Mouse (Mus musculus): Measurements from ENCODE around the gene Olfr1223.
"Not testable (repeated sequence)": the region's sequence is repeated elsewhere in the genome, so short reads cannot be mapped to it uniquely, and the experiment has no call there.

The Olfr1223 gene

GRCm38 (mm10) chr2:89151460-89151859 lies at the start of gene Olfr1223:
Gene Olfr1223, minus strand, starts transcription at chr2:89151560.
- no peak for DNase-seq (ENCODE audit: low spot score)

DNA sequence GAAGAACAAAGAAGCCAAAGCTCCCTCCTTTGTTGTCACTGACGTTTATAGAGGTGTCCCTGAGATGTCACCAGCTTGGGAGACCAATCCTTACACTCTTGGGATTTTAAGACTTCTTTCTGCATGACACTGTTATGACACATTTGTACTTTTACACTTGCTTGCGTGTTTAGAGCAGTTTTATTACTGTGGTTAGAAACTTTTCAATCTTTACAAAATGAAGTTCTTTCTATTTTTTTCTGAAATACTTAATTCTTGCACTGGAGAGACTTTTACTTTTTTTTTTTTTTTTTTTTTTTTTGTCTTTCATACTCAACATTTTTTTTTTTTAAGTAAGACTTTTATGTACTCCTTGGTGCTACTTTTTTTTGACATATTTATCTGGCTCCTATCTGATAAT lies 48.6 kb upstream of the Olfr1223 start, which contains the start of gene Olfr1226:
TSS of gene Olfr1226 (minus strand) at position 101 of the 400 bp plus-strand sequence.
- DNase-seq (ENCODE audit: low spot score): no peak

DNA sequence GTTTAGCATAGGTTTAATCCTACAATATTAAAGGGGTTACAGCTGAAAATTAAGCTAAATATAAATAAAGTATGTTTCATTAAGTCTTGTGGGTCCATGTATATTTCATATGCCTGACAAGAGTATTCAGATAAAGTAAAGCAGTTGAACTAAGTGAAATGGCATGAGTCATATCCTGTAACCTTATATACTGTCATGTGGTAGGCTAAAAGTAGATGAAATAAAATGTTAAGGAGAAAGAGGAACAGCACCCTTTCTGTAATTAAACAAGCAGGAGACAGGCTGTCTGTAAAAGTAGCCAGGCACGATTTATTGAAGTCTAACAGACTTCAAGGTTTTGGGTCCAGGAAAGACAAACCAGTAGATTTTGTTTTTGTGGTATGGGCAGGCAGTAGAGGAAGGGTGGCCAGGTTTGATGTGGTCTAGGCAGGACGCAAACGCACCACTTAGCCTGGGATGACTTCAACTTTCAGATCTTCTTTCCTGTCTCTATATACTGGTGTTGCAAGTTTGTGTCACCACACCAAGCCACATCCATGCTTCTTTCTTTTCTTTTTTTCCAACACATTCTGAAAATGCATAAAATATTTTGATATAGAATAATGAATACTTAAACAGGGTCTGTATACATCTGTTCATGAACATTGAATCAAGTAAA lies 45.1 kb upstream of the Olfr1223 start:
- DNase-seq (ENCODE audit: low spot score): no peak

DNA sequence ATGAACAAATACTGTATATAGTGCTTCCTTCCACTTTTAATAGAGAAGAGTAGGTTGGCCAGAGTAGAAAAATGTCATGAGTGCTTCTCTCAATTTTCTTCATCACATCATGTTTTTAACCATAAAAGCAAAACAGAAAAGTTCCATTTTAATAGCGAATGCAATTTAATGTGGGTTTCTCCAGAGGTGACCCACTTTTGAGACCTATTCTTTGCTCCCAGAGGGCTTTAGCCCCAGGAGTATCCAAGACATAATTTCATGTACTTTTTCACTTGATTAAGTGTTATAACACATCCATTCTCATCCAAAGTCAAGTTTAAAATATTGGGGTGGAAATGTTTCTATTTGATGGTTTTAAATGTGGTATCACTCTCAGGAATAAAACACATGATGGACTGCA lies 23.2 kb upstream of the Olfr1223 start, which contains the start of gene Olfr1225:
TSS of gene Olfr1225 (minus strand) at position 101 of the 400 bp plus-strand sequence.
- DNase-seq (ENCODE audit: low spot score): no peak

- not testable (repeated sequence) for DNase-seq (ENCODE audit: low spot score)
Observed at GRCm38 (mm10) chr2:89164711-89165110, 13.4 kb upstream of the Olfr1223 start.

DNA sequence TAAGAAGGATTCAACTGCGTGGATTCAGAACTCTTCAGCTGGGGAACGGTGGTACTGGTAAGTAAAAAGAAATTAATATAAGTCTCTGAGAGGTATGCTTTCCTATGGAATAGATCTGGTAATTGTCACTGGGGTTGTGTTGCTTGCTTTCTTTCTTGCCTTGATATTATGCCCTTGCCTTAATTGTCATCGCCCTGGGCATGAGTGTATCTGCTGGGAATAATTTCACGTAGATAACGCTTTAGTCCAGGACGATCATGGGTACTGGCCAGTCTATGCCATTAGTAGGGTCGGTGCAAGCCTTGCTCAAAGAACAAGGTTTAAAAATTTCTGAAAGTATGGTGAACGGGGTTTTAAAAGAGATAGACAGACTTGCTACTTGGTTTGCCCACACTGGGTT lies 12.6 kb upstream of the Olfr1223 start, which contains the start of gene Olfr1224-ps1:
TSS of gene Olfr1224-ps1 (minus strand) at position 101 of the 400 bp plus-strand sequence.
- not testable (repeated sequence) for DNase-seq (ENCODE audit: low spot score)

DNA sequence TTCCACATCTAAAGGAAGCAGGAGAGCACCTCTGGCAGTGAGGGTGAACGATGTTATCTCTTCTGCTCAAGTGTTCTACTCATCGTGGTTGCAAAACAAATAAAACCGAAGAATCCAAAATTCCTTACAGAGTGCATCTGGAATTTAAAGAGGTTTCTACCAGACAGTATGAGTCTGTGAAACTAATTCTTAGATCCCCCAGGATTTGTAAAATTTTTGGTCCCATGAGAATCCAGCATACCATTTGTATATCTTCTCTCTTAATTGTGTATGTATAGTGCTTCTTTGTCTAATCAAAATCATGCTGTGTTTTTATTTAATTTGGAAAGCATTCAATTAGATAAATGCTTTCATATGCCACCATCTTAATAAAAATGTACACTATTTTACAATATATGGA lies 18.4 kb downstream of the Olfr1223 start, which contains the start of gene Olfr1222:
TSS of gene Olfr1222 (minus strand) at position 101 of the 400 bp plus-strand sequence.
- DNase-seq (ENCODE audit: low spot score): no peak

DNA sequence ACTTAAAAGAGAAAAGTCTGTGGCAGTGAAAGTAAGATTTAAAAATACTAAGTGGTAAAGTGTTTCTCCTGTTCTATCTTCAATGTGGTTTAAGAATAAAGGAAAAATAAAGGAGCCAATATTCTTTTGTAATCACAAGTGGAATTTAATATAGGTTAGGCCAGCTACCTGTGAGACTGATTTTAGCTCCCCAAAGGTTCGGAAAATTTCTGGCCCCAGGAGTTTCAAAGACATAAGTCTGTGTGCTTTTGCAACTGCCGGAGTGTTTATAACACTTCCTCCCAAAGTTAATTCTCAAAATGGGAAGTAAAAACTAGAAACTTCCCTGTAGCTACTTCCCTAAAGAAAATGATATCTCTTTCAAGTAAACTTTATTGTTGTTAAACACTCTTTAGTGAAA lies 34.2 kb downstream of the Olfr1223 start, which contains the start of gene Olfr1221:
TSS of gene Olfr1221 (minus strand) at position 101 of the 400 bp plus-strand sequence.
- no peak for DNase-seq (ENCODE audit: low spot score)

DNA sequence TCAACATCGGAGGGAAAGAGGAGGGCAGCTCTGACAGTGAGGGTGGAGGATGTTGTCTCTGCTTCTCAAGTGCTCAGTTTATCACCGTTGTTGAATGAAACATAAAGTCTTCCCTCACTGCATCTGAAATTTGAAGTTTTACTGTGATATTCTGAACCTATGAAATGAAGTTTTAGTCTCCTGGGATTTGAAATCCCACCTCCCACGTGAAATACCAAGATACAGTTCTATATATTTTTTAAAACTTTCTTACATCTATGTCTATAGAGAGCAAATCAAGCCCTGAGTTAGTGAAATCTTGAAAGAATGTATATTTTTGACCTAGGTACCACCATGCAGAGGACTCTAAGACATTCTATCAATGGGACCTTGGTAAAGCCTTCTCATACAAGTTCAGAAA lies 44.6 kb downstream of the Olfr1223 start, which contains the start of gene Olfr1220:
TSS of gene Olfr1220 (minus strand) at position 101 of the 400 bp plus-strand sequence.
- no peak for DNase-seq (ENCODE audit: low spot score)

- no peak for DNase-seq (ENCODE audit: low spot score)
Observed at GRCm38 (mm10) chr2:89105651-89106050, 45.7 kb downstream of the Olfr1223 start.

DNA sequence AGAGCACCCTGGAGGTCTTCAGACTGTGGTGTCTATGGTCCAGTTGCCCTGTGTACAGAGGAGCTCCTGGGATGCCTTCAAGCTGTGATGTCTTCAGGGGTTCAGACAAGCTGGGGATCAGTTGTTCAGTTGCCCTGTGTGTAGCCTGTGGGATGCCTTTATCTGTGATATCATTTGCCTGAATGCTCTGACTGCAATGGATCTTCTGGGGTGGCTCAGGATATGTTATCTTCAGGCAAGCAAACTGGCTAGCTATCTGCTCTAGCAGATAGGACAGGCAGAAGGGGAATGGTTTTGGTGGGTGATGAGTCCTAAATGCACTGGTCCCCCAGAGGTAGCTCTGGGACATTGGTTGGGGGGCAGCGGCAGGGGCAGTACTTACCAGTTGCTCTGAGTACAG lies 57.5 kb downstream of the Olfr1223 start:
- DNase-seq (ENCODE audit: low spot score): no peak

Data from testis, postnatal 10 days (tissue).